In the genomic region with DNA sequence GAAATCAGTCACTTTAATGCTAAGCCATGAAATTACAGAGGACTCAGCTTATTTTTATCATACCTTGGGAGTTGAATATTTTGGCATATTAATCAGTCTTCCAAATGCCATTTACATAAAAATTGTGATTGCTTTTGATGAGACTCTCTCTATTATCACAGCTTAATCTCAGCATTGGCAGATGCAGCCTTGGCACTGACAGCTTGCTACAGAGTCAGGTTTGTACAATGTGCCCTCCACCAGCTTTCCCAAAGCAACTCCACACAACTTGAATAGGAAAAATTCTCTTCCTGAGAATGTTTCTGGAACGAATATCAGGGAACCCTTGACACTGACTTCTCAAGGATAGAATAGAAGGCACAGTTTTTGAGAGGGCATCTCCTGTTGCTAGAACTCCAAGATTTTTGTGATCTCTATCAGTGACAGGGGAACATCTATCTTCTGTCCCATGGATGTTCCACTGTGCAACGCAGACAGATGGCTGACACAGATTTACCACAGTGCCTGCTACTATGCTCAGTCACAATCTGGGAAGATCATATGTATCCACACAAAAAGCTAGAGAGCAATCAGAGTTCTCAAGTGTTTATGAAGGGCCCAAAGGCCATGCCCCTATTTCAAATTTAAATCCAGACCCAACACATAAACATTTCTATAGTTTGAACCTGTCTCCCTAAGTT, we compare ENCODE assay signal across 22 mouse cellular contexts.
DNase-seq lines count a peak whose midpoint lies in the region; ATAC-seq and TF ChIP-seq lines count a peak whose summit lies in the region.
"Had no signal": no experiment of that assay in that cellular context is flagged by ENCODE, and none has a peak within 500 bp of the region (broad histone marks: within the 10 kb centered on the region; RNA-seq: fewer than 3 reads in every experiment).

No protein-coding gene starts in this region.

- ATAC-seq in cerebellum, adult (ENCODE audit: insufficient number of reproducible peaks, low FRiP score, low TSS enrichment): no peak
- ATAC-seq: intestine, postnatal 0 days had no signal

- no peak for TF ChIP-seq CTCF in brain, embryonic 14.5 days (IDR thresholded peaks at IDR 0.05; ENCODE audit: borderline replicate concordance, extremely low read depth, insufficient read depth, insufficient read length)

- peak; percentile 57 for DNase-seq in layer of hippocampus, adult 11-12 months (ENCODE audit: low spot score)
- DNase-seq in layer of hippocampus, postnatal 25 days (ENCODE audit: extremely low spot score in 1 of 2, low spot score in 1 of 2): no peak
- peak; percentile 36 for DNase-seq in brain, embryonic 14.5 days (ENCODE audit: low read depth)
- DNase-seq in layer of hippocampus, adult 8-10 months (ENCODE audit: low spot score in 2 of 2): peak; percentile 51 to 66
- DNase-seq in layer of hippocampus, postnatal 36 days: peak; percentile 53 to 57
- no peak for DNase-seq in embryo, embryonic 10.5 days (ENCODE audit: low spot score)
- DNase-seq in heart, adult 18-20 months: no peak
- DNase-seq: adrenal gland, postnatal 25 days; cerebellum, adult 8-10 months; cerebellum, postnatal 36 days; embryo, embryonic 11 days; gastrocnemius, postnatal 36 days; heart, adult 2 months; heart, postnatal 10 days; kidney, postnatal 25 days; liver; lung, adult 2 months; lung, postnatal 10 days; right cerebral cortex, postnatal 4 days; thymus, postnatal 4 days had no signal

- TF ChIP-seq POLR2A in brain, embryonic 14.5 days (IDR thresholded peaks at IDR 0.05; ENCODE audit: borderline replicate concordance, extremely low read depth, insufficient read depth, insufficient read length, poor library complexity, severe bottlenecking): no peak

Comparison
In these comparisons a context has a peak if more than half of its experiments do, and no peak if none do; other contexts are left out.
1. DNase-seq: peak in layer of hippocampus, adult 11-12 months (single experiment), brain, embryonic 14.5 days (single experiment), layer of hippocampus, adult 8-10 months (2 of 2) and layer of hippocampus, postnatal 36 days (2 of 2); none in layer of hippocampus, postnatal 25 days (0 of 2), embryo, embryonic 10.5 days (single experiment) and heart, adult 18-20 months (0 of 2).